Mouse (Mus musculus) heart, embryonic 11.5 days (tissue): ENCODE results near the gene Olfr935. TPM values are rescaled to one million over a fixed set of nuclear protein-coding genes. Genes with fewer than 3 reads are reported as not detected.

ENCODE experiments used
- ATAC-seq: fragments of 200-750 bp; cut with Nextera tagmentation; replicated peaks from 2 replicates; pipeline ENCODE4 v1.8.0; 2017; ENCODE audit warnings: moderate library complexity; ENCODE audit not compliant: insufficient number of reproducible peaks, low FRiP score, low TSS enrichment
- H3K27ac ChIP-seq: fragments of 300-500 bp; sonication (generic); 2 replicates; pipeline ENCODE4 v1.5.1; 2014; ENCODE audit warnings: mild to moderate bottlenecking, low read depth, low read length
- H3K27me3 ChIP-seq: fragments of 300-500 bp; sonication (generic); 2 replicates; pipeline ENCODE4 v1.6.1; 2014; ENCODE audit warnings: mild to moderate bottlenecking, low read length, mixed read lengths; ENCODE audit not compliant: control insufficient read depth, insufficient read depth
- H3K36me3 ChIP-seq: fragments of 300-500 bp; sonication (generic); 2 replicates; pipeline ENCODE4 v1.6.1; 2014; ENCODE audit warnings: mild to moderate bottlenecking, low read length, moderate library complexity, mixed read lengths; ENCODE audit not compliant: control insufficient read depth, insufficient read depth
- H3K4me1 ChIP-seq: fragments of 300-500 bp; sonication (generic); 2 replicates; pipeline ENCODE4 v1.6.1; 2014; ENCODE audit warnings: low read length; ENCODE audit not compliant: control insufficient read depth, insufficient read depth
- H3K4me2 ChIP-seq: fragments of 300-500 bp; sonication (generic); 2 replicates; pipeline ENCODE4 v1.6.1; 2014; ENCODE audit warnings: mild to moderate bottlenecking, moderate library complexity
- H3K4me3 ChIP-seq: fragments of 300-500 bp; sonication (generic); 2 replicates; pipeline ENCODE4 v1.5.1; 2014; ENCODE audit warnings: low read depth, low read length
- H3K9ac ChIP-seq: fragments of 300-500 bp; sonication (generic); 2 replicates; pipeline ENCODE4 v1.6.1; 2014; ENCODE audit warnings: mild to moderate bottlenecking, low read depth, low read length, moderate library complexity
- H3K9me3 ChIP-seq: fragments of 300-500 bp; sonication (generic); replicated peaks from 2 replicates; pipeline ENCODE4 v1.6.1; 2016; ENCODE audit warnings: low read length; ENCODE audit not compliant: control insufficient read depth
- WGBS: fragments of 180-500 bp; shearing (Covaris S2); extraction: QIAGEN DNeasy Blood & Tissue Kit; methylation state at CpG from one replicate; pipeline ENCODE4 v1.1.7; 2014; ENCODE audit not compliant: insufficient replicate concordance; 5-methylcytosine and 5-hydroxymethylcytosine counted together
- microRNA-seq: library from miRNA; unstranded; fragments of <30 nt; microRNA quantifications from one replicate; pipeline ENCODE4, GENCODE M21; 2016; ENCODE audit warnings: borderline number of aligned reads
- polyA plus RNA-seq: library from polyadenylated mRNA; unstranded; fragments of >200 nt; fragmentation: Nextera tagmentation; extraction: Ambion mirVana; gene quantifications from 2 replicates; pipeline ENCODE4 v1.2.1, GENCODE M21; 2014

Olfr935 gene
- polyA plus RNA-seq: not detected in 2 replicates

DNA sequence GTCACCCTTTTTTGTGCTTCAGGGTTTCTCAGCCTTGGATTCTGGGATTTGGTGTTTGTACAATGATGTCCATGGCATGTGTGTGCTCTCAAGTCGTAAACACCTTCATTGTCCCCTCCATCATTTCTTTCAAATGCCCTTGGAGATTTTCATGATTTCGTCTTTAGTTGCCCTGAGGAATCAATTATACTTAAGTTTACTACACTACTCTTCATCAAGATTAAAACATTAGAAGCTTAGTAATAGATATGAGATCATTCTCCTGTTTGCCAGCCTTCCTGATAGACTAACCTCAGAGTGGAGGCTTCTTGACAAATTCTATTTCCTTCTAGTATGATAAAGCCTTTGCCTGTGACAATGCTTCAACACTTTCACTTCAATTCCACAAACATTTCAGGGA is at the start of gene Olfr935:
Gene Olfr935 (minus strand): TSS at position 101 of the 400 bp plus-strand sequence.
- Histone ChIP-seq H3K36me3 (no peaks in the 10 kb centered on the region), H3K27ac (no peak within 1 kb of the TSS), H3K4me3 (no peak within 1 kb of the TSS), H3K9me3 (no peaks in the 10 kb centered on the region), H3K9ac (no peak within 1 kb of the TSS), H3K4me2 (no peak within 1 kb of the TSS), H3K27me3 (no peaks in the 10 kb centered on the region), H3K4me1 (no peaks in the 10 kb centered on the region)
- WGBS: 73% methylated on average over 2 of the region's 2 CpGs
- no peak for ATAC-seq

DNA sequence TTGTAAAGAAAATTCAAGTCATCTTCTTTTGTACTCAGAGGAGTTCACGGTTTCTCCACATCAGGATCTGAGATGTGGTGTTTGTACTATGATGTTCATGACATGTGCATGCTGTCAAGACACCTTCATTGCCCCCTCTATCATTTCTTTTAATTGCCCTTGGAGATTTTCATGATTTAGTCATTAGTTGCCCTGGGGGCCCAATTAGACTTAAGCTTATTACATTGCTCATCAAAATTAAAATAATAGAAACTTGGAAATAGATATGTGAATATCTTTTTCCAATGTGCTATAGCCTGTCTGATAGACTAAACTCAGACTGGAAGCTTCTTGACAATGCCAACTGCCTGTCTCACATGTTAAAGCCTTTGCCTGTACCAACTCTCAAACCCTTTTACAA is 23.8 kb upstream of the Olfr935 start, which contains the start of gene Olfr146:
Gene Olfr146 (minus strand): TSS at position 101 of the 400 bp plus-strand sequence.
- H3K4me2 ChIP-seq: no peak within 1 kb of the TSS
- no peak within 1 kb of the TSS for H3K4me3 ChIP-seq
- H3K4me1 ChIP-seq: no peaks in the 10 kb centered on the region
- H3K9ac ChIP-seq: no peak within 1 kb of the TSS
- ATAC-seq: no peak
- no peaks in the 10 kb centered on the region for H3K27me3 ChIP-seq
- H3K9me3 ChIP-seq: no peaks in the 10 kb centered on the region
- H3K27ac ChIP-seq: no peak within 1 kb of the TSS
- H3K36me3 ChIP-seq: no peaks in the 10 kb centered on the region
- WGBS: 71% methylated on average over 1 of the region's 1 CpGs

DNA sequence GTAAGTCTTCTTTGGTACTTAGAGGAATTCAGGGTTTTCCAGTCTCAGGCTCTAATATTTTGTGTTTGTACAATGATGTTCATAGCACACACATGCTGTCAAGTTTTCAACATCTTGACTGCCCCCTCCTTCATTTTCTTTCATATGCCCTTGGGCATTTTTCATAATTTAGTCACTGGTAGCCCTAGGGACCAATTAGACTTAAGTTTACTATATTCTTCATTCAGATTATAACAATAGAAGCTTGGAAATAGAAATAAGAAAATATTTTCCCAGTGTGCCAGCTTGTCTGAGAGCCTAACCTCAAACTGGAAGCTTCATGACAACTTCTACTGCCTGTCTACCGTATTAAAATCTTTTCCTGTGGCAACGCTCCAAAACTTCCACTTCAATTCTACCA is 11.3 kb downstream of the Olfr935 start, which contains the start of gene Olfr934:
Gene Olfr934 (minus strand): TSS at position 101 of the 400 bp plus-strand sequence.
- WGBS: 86% methylated on average over 2 of the region's 2 CpGs
- H3K4me3 ChIP-seq: no peak within 1 kb of the TSS

DNA sequence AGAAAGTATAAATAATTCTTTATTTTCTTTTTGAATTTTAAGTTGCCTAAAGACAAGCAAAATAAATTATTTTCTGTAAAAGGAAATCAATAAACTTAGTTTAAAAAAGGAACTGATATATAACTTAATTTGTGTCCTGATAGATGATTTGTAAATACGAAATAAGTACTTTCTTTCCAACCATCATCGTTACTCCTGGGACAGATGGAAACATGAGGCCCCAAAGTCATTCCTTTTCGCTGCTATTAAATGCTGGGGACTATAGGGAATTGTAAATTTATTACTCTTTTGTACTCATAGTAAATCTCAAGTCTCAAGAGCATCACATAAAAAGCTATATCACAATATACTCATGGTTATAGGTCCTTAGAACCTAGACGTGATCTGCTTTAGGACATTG is 27.5 kb downstream of the Olfr935 start, which contains the start of gene Olfr933:
Gene Olfr933 (plus strand): TSS at position 301 of the 400 bp plus-strand sequence.
- no peak within 1 kb of the TSS for H3K4me2 ChIP-seq
- no peak within 1 kb of the TSS for H3K4me3 ChIP-seq
- no peak for ATAC-seq
- H3K4me1 ChIP-seq: no peaks in the 10 kb centered on the region
- no peaks in the 10 kb centered on the region for H3K9me3 ChIP-seq
- no peaks in the 10 kb centered on the region for H3K27me3 ChIP-seq
- 75% methylated on average over 4 of the region's 4 CpGs for WGBS
- no peak within 1 kb of the TSS for H3K27ac ChIP-seq
- no peaks in the 10 kb centered on the region for H3K36me3 ChIP-seq
- H3K9ac ChIP-seq: no peak within 1 kb of the TSS

More for the DNA sequence above, 11.3 kb downstream of the Olfr935 start, which contains the start of gene Olfr934:
- Histone ChIP-seq H3K4me2 (no peak within 1 kb of the TSS), H3K9ac (no peak within 1 kb of the TSS), H3K27me3 (no peaks in the 10 kb centered on the region), H3K9me3 (no peaks in the 10 kb centered on the region), H3K27ac (no peak within 1 kb of the TSS), H3K4me1 (no peaks in the 10 kb centered on the region), H3K36me3 (no peaks in the 10 kb centered on the region)
- ATAC-seq: no peak

DNA sequence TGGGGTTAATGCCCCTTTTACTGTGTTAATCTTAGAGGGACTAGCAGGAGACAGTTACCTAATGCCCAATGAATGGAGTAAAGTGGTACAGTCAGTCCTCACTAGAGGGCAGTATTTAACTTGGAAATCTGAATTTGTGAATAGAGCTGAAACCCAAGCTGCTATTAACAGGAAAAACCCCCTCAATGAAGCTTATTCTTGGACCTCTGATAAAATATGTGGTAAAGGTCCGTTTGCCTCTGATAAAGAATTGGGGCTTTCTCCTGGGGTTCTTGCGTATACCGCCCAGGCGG is 45.4 kb downstream of the Olfr935 start:
- H3K27me3 ChIP-seq: no peaks in the 10 kb centered on the region
- 77% methylated on average over 4 of the region's 4 CpGs for WGBS
- H3K4me2 ChIP-seq: no peak overlapping the region
- no peaks in the 10 kb centered on the region for H3K36me3 ChIP-seq
- no peak overlapping the region for H3K4me3 ChIP-seq
- H3K9ac ChIP-seq: no peak overlapping the region
- H3K4me1 ChIP-seq: no peaks in the 10 kb centered on the region
- no peak for ATAC-seq
- no peaks in the 10 kb centered on the region for H3K9me3 ChIP-seq
- H3K27ac ChIP-seq: no peak overlapping the region

DNA sequence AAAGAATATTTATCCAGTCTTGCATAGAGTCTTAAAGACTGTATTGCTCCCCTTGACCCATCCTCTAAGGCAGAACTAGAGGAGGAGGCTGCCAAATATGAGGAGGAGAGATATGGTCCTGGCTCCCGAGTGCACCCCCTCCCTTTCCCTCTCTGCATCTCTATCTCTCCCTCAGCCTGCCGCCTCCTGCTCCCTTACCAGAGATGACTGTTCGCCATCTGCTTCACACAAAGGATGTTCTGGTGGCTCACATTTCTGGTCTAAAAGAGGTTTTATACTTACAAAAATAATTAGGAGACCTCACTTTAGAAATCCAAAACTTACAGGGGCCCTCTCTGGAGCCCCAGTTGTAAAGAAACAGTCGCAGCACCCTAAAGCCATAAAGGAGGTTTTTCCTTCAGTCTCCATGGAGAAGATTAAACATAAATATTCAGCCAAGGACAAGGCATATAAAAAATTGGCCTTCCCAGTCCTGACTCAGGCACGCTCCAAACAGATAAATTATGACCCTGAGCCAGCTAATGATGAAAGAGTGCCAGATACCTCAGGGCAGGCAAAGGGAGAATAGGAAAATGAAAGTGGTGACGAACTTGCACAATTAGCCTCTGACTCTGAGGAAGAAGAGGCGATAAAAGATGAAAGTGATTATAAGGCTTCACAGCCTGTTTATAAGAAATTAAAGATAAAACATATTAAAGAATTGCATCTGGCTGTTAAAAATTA is 45.9 kb downstream of the Olfr935 start:
- no peak overlapping the region for H3K4me3 ChIP-seq
- 84% methylated on average over 7 of the region's 7 CpGs for WGBS

More for the DNA sequence above, 45.9 kb downstream of the Olfr935 start:
- no peaks in the 10 kb centered on the region for H3K27me3 ChIP-seq
- H3K4me1 ChIP-seq: no peaks in the 10 kb centered on the region
- no peak overlapping the region for H3K4me2 ChIP-seq
- no peak overlapping the region for H3K27ac ChIP-seq
- no peak for ATAC-seq
- H3K9ac ChIP-seq: no peak overlapping the region
- no peaks in the 10 kb centered on the region for H3K9me3 ChIP-seq
- H3K36me3 ChIP-seq: no peaks in the 10 kb centered on the region

Small RNA genes lying within 50 kb of the gene (microRNA-seq; reads per million reads assigned to microRNA genes)
- not detected for gene Gm25529

Other genes starting within 250 kb of the Olfr935 start
- gene Olfr920, start 247.4 kb downstream of the Olfr935 start, polyA plus RNA-seq: 0.03 TPM in 1 of 2 replicates, not detected in the other
- not detected in 2 replicates for gene Olfr921, start 226.6 kb downstream of the Olfr935 start, polyA plus RNA-seq
- gene Olfr922, start 185.1 kb downstream of the Olfr935 start, polyA plus RNA-seq: not detected in 2 replicates
- not detected in 2 replicates for gene Olfr923, start 173.1 kb downstream of the Olfr935 start, polyA plus RNA-seq
- gene Olfr924, start 155.2 kb downstream of the Olfr935 start, polyA plus RNA-seq: not detected in 2 replicates
- not detected in 2 replicates for gene Olfr26, start 144.6 kb downstream of the Olfr935 start, polyA plus RNA-seq
- not detected in 2 replicates for gene Olfr926, start 122.6 kb downstream of the Olfr935 start, polyA plus RNA-seq
- gene Olfr930, start 69.9 kb downstream of the Olfr935 start, polyA plus RNA-seq: not detected in 2 replicates
- not detected in 2 replicates for gene Olfr933, start 27.4 kb downstream of the Olfr935 start, polyA plus RNA-seq
- not detected in 2 replicates for gene Olfr934, start 11.4 kb downstream of the Olfr935 start, polyA plus RNA-seq
- not detected in 2 replicates for gene Olfr146, start 23.7 kb upstream of the Olfr935 start, polyA plus RNA-seq
- gene Olfr937, start 65.3 kb upstream of the Olfr935 start, polyA plus RNA-seq: not detected in 2 replicates
- not detected in 2 replicates for gene Olfr938, start 79.2 kb upstream of the Olfr935 start, polyA plus RNA-seq
- not detected in 2 replicates for gene Olfr27, start 128.4 kb upstream of the Olfr935 start, polyA plus RNA-seq
- not detected in 2 replicates for gene Olfr943, start 166.6 kb upstream of the Olfr935 start, polyA plus RNA-seq
- not detected in 2 replicates for gene Olfr944, start 202.2 kb upstream of the Olfr935 start, polyA plus RNA-seq